Mouse (Mus musculus): Measurements from ENCODE around the gene Ppp1r9a. TPM values are rescaled to one million over a fixed set of nuclear protein-coding genes. Genes with fewer than 3 reads are reported as not detected.

Gene Ppp1r9a
- polyA plus RNA-seq, 1 experiment, result 0.02 TPM

DNA sequence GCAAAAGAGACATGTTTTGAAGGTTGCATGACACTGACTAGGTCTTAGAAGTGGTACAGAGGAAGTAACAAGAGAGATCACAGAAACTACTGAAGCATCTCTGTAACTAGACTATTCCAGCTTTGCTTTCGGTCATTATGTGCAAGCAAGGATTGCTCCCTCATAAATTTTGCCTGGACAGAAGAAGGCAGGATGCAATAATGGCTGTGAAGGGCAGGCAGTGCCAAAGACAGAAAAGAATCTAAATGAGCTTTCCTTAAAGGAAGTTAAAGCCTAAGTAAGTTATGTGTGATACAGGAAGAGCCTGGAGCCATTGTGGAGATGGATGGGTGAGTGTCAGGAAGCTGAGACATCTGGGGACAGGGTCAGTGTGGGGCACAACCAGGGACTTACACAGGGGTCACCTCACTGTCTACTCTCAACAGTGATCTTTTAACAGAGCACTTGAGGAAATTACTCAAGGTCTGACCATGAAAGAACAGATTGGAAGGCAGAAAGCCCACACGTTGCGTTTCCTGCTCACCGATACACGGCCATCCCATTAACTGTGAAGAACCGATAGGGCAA is 115.3 kb downstream of the Ppp1r9a start:
- no peak for TF ChIP-seq GATA1 (IDR thresholded peaks at IDR 0.05; ENCODE audit: low read length)

DNA sequence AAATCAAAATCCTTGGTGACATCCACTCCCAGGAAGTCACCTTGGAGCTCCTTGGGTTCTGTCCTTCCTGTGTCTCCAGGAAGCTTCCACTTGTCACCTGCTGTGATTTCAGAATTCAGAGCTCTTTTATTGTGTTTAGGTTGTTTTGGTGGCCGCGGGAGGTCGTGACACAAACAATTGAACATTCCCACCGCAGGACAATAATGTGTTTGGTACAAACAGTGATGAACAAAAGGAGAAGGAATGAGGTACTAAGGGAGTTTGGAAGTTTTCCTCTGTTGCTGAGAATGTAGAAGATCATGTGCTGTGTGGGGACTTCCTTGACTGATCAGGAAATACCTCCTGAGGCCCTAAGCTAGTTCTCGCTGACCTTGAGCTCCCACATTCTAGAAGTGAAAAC is 116.5 kb downstream of the Ppp1r9a start:
- no peak for TF ChIP-seq GATA1 (IDR thresholded peaks at IDR 0.05; ENCODE audit: low read length)

DNA sequence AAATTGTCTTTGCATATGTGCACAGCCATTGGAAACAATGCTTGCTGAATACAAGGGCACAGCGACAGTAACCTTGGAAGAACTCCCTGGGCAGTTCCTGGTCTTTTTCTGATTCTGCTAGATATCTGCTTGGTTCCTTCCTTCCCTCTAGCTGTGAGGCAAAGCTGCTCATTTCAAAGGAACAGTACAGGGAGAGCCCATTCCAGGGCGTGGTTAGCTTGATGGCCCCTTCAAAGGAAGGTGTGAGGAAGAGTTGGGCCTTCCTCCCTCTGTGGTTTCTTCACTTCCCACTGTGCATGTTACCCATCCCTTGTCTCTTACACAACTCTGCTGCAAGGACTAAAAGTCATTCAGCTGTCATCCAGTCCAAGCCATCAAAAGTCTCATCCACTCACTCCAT is 117.3 kb downstream of the Ppp1r9a start:
- TF ChIP-seq GATA1 (IDR thresholded peaks at IDR 0.05; ENCODE audit: low read length), result no peak

DNA sequence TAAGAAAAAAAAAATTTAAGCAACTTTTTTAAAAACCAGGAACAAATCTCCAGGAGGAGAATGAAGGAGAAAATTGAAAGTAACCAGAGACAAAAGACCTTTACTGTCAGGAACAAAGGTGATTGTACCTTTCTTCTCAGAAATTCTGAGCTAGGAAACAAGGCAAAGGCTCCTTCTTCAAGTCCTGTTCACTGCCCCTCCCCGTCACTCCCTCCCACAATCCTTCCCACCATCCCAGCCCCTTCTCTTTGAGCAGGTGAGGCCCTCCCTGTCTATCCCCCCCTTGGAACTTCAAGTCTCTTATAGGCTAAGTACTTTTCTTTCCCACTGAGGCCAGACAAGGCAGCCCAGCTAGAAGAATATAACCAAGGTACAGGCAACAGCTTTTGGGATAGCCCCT is 117.8 kb downstream of the Ppp1r9a start:
- no peak for TF ChIP-seq GATA1 (IDR thresholded peaks at IDR 0.05; ENCODE audit: low read length)

DNA sequence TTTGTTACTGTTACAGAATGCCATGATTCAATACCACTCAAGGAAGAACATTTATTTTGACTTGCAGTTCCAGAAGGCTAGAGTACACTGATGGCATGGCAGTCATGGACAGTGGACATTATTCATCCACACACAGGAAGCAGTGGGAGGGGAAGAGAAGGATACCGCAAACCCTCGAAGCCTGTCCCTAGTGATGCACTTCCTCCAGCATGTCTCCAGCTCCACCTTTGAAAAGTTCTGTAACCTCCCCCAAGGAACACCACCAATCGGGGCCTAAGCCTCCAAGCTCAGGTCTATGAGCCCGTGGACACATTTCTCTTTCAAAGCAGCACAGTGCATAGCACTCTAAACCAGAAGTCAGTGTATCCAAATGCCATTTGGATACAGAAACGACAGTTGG is 120.0 kb downstream of the Ppp1r9a start:
- TF ChIP-seq GATA1 (IDR thresholded peaks at IDR 0.05; ENCODE audit: low read length), result no peak

DNA sequence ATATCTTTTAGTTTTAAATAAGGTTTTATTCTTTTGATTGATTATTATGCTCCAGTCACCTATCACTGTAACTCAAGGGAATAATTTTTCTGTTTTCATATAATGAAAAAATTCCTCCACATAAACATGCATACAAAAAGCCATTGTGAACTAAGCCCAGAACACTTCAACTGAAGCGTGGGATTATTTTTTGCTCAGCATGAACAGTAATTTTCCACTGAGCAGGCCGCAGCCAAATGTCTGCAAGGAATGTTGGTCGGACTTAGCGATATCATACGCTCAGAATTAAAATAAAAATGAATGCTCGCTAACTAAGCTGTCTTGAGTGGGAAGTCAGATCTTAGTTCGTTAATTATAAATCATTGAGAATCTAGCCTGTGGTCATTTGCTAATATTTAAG is 122.2 kb downstream of the Ppp1r9a start:
- TF ChIP-seq GATA1 (IDR thresholded peaks at IDR 0.05; ENCODE audit: low read length), result no peak

DNA sequence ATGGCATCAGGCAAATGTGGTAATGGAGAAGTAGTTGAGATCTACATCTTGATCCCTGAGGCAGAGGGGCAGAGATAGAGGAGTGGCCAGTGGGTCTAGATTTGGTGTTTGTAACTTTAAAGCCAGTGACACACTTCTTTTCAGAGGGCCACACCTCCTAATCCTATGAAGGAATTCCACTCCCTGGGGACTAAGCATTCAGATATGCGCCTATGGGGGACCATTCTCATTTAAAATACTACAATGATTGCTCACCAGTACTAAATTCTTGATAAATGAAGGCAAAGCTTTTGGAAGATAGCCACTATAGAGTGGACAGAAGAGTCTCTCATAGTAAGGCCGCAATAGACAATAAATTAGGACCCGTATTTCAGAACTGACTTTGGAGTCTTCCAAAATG is 124.1 kb downstream of the Ppp1r9a start:
- TF ChIP-seq GATA1 (IDR thresholded peaks at IDR 0.05; ENCODE audit: low read length), result no peak

DNA sequence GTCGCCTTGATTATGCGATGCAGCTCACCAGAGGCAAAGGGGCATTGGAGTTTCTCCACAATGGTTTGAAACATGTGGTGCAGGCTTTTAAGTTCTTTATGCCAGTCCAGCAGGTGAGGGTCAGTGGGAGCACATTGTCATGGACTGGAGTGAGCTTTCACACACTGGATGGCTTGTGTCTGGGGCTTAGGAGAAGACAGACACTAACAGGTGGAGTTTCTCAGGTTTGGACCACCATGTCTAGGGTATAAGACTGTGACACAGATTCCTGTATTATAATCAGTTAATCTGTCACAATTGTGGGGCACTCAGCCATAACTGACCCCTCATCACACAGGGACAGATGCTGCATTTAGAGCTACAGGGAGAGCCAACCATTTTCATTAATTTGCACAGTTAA is 124.5 kb downstream of the Ppp1r9a start:
- no peak for TF ChIP-seq GATA1 (IDR thresholded peaks at IDR 0.05; ENCODE audit: low read length)

DNA sequence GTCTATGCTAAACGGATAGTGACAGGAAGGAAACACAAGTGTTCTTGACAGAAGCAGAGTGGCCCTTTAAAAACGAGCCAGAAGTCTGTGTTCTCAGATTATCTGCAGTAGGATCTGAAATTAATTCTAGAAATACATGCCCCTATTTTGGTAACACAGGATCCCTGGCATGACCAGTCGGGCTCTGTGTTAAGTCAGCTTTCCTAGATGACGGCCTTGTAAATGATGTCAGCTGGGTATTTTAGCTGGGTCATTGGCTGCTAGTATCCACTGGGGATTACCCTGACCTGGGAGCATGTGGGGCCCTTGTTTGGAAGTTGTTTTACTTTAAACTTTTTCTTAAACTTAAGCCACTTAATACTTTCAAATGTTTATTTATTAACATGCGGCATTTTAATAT is 125.1 kb downstream of the Ppp1r9a start:
- TF ChIP-seq GATA1 (IDR thresholded peaks at IDR 0.05; ENCODE audit: low read length), result no peak

DNA sequence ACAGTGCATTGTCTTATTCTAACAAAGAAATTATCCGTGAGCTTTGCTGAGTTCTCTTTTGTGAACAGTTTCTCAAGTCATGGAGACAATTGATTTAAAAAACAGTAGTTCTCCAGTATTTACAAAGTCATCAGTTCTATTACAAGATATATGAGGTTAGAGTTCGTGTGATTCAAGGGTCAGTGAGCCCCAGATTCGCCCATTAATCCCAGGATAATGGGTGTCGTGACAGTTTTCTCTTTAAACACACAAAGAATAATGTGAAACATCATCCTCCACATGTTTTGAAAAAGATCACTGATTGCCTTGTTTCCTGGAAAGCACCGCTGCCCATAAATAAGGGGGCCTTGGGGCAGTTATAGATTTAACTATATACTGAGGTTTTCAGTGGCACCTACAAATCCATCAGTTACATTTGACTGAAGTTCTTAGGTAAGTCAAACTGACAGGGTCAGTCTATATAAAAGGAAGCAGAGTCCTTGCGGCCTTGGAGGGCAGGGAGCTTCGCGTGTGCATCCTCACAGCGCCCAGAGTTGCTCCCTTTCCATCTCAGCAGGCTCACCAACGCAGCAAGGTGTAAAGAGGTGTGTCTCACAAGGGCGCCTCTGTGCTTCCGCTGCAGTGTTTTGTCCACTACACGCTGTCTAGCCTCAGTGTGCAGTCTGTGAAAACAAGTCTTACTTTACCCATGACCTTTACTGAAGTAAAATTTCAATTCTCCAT is 126.6 kb downstream of the Ppp1r9a start:
- TF ChIP-seq GATA1 (IDR thresholded peaks at IDR 0.05; ENCODE audit: low read length), result no peak

DNA sequence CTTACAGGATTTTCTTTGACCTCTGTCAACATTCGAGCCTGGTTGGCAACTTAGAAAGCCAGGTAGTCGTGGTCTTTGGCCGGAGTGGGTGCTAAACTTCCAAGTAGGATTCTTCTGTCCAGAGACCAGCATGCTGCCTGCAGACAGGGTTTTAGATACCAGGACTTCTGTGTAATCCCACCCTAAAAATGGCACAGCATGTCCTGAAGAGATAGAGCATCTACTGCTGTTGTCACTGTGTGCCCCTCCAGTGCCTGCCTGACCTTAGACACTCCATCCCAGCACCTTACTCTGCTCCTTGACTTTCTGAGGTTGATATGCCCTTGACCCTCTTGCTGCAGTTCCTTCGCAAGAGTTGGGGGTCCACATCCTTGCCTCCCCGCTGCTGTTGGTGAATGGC is 127.2 kb downstream of the Ppp1r9a start:
- no peak for TF ChIP-seq GATA1 (IDR thresholded peaks at IDR 0.05; ENCODE audit: low read length)

DNA sequence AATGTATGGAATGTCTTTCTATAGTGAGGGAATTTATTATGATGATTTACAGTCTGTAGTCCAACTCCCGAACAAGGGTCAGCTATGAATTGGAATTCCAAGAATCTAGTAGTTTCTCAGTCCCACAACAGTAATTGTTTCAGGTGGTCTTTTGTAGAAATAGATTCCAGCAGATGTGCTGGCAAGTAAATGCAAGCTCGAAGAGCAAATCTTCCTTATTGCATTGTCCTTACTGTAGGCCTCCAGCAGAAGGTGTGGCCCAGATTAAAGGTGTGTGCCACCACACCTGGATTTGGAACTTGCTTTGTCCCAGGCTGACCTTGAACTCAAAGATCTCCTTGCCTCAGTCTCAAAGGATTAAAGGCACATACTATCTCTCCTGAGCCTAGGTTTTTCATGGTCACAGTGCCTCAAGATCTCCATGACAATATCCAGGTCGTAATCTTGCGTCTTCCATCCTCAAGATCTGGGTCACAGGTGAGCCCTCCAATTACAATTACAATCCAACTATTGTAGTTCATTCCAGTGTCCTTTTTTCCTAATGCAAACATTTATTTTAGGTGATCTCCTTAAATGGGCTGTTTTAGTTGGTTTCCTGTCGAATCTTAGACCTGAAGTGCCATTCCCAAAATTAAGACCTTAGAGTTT is 130.4 kb downstream of the Ppp1r9a start:
- TF ChIP-seq GATA1 (IDR thresholded peaks at IDR 0.05; ENCODE audit: low read length), result no peak

DNA sequence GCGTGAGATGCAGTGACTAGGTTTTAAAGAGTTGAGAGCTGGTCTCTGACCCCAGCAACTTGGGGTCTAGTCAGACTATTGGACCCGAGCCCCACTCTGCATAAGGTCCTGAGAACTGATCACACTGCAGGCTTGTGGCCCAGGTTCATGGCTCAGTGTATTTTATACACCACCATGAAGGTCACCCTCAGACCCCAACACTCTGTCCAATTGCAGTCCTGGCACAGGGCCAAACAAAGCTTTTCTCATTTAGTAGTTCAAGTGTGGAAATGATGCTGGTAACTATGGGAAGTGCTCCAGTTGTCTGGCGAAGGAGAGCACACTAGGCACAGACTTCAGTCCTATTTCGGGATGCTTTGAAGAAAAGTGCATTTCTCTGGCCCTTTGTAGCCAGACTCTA is 134.5 kb downstream of the Ppp1r9a start:
- TF ChIP-seq GATA1 (IDR thresholded peaks at IDR 0.05; ENCODE audit: low read length), result no peak

DNA sequence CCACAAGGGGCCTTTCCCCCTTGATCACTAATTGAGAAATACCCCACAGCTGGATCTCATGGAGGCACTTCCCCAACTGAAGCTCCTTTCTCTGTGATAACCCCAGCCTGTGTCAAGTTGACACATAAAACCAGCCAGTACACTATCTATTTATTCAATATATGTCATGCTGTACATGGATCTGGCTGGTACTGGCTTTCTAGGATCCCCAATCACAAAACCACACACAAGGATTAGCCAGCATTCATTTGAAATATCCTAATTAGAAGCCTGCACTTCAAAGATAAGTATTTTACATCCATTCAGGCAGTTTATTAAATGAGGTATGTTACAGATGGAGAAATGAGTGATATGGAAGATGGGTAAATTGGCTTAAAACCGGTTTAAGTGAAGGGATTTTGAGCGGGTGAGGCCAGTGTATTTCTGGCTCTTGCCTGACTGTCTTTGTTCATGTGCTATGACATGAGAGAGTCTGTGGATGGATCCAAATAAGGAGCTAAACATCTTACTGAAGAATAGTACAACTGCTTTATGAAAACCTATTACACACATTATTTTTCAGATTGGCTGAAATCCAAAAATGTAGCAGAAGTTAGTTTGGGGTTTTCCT is 135.5 kb downstream of the Ppp1r9a start:
- no peak for TF ChIP-seq GATA1 (IDR thresholded peaks at IDR 0.05; ENCODE audit: low read length)

DNA sequence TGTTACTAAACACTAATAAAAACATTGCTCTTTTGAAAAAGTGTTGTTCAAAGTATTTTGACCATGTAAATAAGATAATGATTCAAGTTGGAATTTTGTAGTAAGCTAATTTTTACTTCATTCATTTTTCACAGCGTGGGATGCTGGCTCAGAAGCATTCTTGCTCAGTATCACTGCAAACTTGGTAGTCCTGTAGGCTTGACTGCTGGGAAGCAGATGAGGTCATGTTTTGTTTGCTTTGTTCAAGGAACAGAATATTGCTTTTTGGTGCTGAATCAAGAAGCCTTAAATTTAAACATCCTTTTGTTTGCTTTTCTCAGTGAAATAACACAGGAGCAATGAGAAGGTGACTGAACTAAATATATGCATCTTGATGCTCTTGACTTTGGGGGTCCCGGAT is 136.6 kb downstream of the Ppp1r9a start:
- TF ChIP-seq GATA1 (IDR thresholded peaks at IDR 0.05; ENCODE audit: low read length), result no peak

DNA sequence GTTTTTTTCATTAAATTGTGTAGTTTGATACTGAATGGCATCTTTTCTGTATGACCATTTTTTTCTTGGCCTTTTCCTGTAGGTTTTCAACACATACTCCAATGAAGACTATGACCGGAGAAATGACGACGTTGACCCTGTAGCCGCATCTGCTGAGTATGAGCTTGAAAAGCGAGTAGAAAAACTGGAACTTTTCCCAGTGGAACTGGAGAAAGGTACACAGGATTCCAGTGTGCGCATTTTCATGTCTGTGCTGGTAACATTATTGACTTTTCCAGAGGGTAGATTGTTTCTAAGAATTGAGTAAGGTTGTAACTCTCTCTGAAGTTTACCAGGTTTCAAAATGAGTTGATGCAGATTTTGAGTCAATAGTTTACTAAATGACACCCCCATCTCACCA is 143.1 kb downstream of the Ppp1r9a start:
- no peak for TF ChIP-seq GATA1 (IDR thresholded peaks at IDR 0.05; ENCODE audit: low read length)

DNA sequence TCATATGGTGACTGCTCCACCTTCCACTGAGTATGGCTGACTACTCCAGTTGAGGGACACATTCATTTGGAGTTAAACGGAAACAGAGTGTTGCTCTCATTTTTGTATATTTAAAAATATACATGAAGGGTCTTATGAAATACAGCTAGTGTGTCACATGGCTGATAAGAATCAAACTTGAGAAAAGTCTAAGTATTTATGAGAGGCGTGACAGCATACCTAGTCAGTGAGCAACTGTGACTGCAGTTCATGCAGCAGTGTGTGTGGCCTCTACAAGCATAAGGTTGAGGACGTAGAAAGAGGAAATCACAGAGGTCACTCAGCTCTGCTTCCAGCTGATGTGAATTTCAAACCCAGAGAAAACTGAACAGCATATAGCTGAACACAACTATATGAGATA is 145.3 kb downstream of the Ppp1r9a start:
- TF ChIP-seq GATA1 (IDR thresholded peaks at IDR 0.05; ENCODE audit: low read length), result no peak
